Mouse (Mus musculus): ENCODE measurements around the gene Prkn.

- TF ChIP-seq CTCF (IDR thresholded peaks at IDR 0.05; ENCODE audit: control insufficient read depth, insufficient read depth, insufficient read length) (no peak), USF1 (IDR thresholded peaks at IDR 0.05; ENCODE audit: low read depth) (no peak), FOSL1 (IDR thresholded peaks at IDR 0.05; ENCODE audit: insufficient read depth, low read length, poor library complexity, severe bottlenecking) (no peak), MYOG (IDR thresholded peaks at IDR 0.05; ENCODE audit: control insufficient read depth, extremely low read depth, insufficient read length) (no peak)
These were observed 227.0 kb downstream of the Prkn start for GRCm38 (mm10) chr17:11067076-11067703.
